Mouse (Mus musculus): ENCODE measurements at regions not wholly inside any gene's neighbourhood (a gene's known extent, or its start where the extent isn't known, plus 50 kb on each side); places are given as distances from the start of the nearest gene placed in this dataset.

DNA sequence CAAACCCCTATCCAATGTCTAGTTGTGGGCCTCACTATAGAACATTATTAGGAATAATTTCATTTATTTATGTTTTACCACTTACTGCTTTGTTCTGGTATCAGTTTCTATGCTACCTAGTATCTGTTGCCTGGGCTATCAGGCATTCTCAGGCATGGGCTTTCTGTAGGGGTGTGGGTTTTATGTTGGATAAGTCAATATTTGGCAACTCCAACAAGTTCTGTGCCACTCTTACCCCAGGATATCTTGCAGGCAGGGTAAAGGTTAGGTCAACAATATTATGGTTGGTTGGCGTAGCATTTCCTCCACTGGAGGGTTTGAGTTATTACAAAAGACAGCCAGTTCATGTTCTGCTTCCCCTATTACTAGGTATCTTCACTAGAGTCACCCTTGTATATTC is 65.8 kb downstream of the Smim10l1 start:
- no peak for DNase-seq

DNA sequence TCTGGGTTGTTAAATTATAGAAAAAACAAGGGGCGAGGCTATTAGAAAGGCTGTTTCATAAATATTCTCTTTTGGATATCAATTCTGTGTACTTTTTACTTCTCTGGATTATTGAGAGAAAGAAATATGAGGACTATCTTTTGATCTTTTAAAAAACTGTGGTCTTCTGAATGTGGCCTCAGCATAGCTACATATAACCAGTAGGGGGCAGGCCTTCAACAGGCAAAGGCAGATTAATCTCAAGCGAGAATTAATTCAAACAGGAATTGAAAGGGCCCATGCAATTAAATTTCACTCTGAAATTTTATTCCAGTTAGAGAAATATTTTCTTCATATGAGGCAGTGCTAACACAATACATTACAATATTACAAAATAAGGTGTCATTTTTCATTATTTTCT is 66.6 kb downstream of the Smim10l1 start:
- DNase-seq: no peak

DNA sequence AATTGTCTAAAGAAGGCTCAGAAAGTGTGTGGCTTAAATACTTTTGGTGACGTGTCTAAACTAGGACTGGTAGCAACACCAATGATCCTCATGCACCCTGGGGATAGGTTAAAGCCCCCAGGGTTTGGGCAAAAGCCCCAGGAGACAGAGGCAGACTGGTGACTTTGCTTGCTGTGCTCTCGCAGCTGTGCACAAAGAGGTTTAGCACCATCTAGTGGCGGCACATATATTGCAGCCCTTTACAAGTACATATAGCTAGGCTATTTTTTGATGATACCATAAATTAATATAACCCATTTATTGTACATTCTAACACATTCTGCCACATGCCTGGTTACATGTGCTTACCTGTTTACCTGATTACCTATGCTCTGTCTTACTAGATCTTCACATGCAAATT is 85.8 kb upstream of the 5530400C23Rik start:
- DNase-seq: peak; percentile 5 to 10

Small RNA genes lying in the stretch of these regions (microRNA-seq; reads per million reads assigned to microRNA genes)
- gene Gm23403 (0 reads per million in 2 experiments), gene Gm25019 (0 reads per million in 2 experiments)

Data from layer of hippocampus, postnatal 36 days (tissue).